Mouse (Mus musculus) T-helper 17 cell (primary cell): ENCODE results near the gene Rgl3.

Experiments
- in situ Hi-C, 2 experiments: fragments of 300-600 bp; cut with MboI, MseI; formaldehyde crosslinking; loops; 1 replicate in 1 of 2; 2 replicates in 1 of 2; pipeline ENCODE4 v1.15.1; 2025; ENCODE audit warnings: high pct_unique_total_duplicates in 2 of 2

Gene Rgl3

DNA sequence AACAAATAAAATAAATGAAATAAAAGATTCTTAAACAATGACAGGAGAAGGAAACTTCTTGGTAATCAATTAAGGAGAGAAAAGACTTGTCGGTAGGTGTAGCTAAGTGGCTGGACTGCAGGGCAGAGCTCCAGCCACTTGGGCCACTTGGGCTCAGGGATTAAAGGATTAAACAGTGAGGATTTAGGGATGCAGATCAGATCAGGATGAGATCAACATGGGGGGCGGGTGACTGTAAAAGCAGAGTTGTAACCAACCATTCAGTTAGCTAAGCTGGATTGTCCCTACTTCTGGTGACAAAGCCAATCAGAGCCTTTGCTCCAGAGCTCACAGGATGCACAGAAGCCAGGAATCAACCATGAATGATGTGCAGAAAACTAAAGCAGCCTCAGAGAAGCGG, 5.3 kb downstream of the Rgl3 start:
- in situ Hi-C loops, result no loop called here

DNA sequence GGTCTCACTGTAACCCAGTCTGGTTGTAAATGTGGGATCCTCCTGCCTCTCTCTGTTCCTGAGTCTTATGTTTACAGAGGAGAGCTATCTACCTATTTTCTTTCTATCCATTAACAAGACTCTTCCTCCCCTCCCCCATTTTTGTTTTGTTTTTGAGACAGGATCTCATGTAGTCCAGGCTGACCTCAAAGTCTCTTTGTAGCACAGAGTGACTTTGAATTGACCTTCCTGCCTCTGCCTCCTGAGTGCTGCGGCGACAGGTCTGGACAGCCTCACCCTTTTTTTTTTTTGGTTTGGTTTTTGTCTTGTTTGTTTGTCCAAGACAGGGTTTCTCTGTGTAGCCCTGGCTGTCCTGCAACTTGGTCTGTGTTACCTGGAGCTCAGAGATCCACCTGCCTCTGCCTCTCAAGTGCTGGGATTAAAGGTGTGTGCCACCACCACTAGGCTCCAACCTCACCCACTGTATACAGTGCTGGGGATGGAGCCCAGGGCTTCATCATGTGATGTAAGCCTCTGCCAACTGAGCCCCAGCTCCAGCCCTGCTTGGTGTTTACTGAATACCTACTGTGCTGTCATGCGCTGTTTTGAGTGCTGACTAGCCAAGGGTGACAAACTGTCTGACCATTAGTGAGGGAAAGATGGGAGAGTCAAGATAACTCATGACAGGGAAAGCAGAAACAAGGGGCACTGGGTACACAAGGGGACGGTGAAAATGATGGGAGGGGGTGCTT, 10.7 kb downstream of the Rgl3 start:
- in situ Hi-C loops, result loop anchor here in 1 of 2 experiments (5.0 kb wide), 1 partner anchor 84 kb away; no protein-coding TSS in a partner anchor

DNA sequence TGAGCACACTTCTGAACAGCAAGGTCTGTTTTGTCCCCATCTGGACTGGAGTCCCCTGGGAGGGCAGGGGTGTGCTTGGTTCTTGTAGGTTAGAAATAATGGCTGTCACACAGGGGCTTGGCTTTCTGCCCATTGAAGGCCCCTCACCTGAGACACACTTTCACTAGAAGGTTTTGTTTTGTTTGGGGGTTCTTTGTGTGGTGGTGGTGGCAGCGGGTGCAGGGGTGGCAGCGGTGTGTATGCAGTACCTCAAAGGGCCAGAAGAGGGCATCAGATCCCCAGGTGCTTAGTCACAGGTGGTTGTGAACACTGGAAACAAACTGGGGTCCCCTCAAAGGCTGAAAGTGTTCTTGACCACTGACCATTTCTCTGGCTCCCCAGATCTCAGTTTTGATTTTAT, 11.3 kb downstream of the Rgl3 start:
- in situ Hi-C loops, result loop anchor here in 1 of 2 experiments (5.0 kb wide), 1 partner anchor 84 kb away; no protein-coding TSS in a partner anchor

DNA sequence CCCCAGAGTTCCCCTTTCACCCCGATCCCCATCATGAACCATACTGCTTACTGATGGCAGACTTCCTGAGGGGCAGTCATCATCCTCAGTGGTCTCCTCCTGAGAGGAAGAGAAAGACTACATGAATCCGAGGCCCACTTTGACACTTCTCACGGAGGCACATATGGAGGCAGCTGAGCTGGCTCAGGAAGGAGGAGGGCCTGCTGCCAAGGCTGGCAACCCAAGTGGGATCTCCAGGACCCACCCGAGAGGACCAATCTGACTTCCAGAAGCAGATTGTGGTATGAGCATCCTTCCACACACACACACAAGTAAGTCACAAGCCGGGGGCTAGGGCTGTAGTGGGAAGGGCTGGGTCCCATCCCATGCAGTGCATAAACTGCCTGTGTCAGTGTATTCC, 11.9 kb downstream of the Rgl3 start:
- in situ Hi-C loops, result loop anchor here in 1 of 2 experiments (5.0 kb wide), 1 partner anchor 85 kb away; no protein-coding TSS in a partner anchor

DNA sequence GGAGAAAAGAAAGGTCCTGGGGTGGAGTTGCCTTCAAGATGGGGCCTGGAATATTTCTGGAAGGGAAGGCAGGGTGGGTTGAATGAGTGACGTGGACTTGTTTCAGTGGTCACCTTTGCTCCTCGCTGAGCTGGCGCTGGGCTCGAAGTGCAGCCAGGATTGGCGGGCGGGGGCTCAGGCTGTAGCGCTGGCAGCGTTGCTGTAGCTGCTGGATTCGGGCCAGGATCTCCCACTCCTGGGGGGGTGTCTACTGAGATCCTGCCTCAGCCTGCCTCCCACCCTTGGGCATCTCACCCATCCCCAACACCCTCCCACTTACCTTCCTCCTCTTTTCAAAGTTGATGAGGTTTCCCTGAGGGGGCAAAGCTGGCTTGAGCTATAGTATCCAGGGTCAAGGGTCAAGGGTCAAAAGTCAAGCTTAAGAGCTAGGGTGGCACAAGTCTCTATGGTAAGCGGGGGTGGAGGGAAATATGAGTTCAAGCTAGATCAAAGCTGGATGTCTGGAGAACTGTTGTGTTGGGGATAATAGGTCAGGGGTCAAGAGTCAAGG, 12.5 kb downstream of the Rgl3 start:
- in situ Hi-C loops, result loop anchor here in 1 of 2 experiments (5.0 kb wide), 1 partner anchor 86 kb away; no protein-coding TSS in a partner anchor

DNA sequence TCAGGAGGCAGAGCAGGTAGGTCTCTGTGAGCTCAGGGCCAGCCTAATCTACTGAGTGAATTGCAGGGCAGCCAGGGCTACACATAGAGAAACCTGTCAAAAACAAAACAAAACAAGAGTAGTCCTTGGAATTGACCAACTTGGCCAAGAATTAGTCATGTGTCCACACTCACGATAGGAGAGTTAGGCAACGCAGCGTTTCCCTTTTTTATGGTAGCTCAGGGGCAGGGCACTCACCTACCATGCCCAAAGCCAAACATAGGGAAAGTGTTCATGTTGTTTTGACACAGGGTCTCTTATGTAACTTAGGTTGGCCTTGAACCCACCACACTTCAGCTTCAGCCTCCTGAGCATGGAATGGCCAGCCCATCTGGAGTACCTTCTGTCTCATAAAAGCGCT, 19.9 kb downstream of the Rgl3 start:
- in situ Hi-C loops, result no loop called here

DNA sequence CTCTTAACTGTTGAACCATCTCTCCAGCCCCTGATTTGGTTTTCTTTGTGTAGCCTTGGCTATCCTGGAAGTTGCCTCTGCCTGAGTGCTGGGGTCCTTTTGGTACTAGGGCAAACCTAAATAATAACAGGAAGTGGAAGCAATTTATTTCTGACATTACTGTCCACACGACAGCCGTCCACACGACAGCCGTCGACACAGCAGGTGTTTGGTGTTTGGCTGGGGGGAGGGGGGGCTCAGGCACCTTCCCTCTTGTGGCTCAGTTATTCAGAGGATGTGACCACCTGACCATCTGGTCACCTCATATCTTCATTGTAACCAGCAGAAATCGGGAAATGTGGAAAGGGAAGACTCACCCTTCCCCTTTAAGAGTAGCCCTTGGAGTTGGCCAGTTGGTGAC, 20.4 kb downstream of the Rgl3 start:
- in situ Hi-C loops, result no loop called here

DNA sequence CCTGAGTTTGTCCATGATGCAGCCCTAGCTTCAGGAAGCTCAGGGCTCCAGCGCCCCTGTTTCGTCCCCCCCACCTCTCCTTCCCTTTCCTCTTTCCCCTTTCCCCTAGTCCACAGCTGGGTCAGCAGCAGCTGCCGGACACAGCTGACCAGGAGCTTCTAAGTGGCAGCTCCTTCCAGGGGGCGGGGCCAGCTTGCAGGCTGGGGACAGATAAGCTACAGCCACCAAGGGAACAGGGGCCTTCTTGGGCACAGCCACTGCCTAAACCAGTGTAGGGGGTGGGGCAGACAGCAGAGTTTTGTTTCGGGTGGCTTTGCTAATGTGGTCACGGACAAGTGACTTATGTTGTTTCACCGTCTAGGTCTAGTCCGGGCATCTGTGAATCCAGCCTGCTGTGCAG, 25.8 kb downstream of the Rgl3 start, which contains the start of gene Epor:
TSS of gene Epor (minus strand) at position 90 of the 400 bp plus-strand sequence.
- in situ Hi-C loops, result no loop called here

DNA sequence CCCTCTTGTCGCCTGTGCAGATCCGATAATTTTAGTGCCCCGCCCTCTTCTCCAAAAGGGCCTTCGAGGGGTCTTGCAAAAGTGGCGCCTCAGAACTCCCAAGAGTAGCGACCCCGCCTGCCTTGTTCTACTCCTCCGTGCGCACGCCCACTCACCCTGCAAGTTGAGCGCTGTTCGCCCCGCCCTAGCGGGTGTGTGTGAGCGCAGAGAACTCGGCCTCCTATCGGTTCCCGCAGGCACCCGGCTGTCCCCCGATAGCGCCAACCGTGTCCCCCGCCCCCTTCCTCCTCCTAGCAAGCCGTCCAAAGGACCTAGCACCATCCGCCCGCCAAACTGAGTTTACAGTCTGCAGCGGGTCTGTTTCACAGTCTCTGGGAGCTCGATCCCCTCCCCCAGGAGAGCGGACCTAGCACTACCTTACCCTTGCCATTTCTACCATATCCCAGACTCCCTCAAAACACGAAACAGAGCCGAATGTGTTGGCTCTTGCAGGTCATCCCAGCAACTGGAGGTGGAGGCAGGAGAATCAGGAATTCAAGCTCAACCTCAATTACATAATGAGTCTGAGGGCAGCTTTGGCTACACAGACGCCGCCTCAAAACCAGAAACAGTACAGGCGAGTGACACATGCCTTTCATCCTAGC, 26.7 kb downstream of the Rgl3 start:
- in situ Hi-C loops, result no loop called here

DNA sequence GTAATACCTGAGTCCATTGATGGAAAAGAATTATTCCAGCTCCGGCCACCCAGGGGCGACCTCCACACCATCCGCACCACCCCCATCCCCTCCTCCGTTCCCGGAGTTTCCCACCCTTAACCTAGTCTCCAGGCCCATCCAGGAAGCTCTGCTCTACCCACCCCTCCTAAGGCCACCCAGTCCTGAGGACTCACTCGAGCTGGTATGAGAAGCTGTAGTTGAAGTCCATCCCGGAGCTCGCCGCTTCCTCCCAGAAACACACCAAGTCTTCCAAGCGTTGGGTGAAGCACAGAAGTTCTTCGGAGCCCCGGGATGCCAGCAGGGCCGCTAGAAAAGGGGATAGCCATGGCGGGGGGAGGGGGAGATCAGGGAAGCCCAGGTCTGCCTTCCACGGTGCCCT, 27.2 kb downstream of the Rgl3 start:
- in situ Hi-C loops, result no loop called here

DNA sequence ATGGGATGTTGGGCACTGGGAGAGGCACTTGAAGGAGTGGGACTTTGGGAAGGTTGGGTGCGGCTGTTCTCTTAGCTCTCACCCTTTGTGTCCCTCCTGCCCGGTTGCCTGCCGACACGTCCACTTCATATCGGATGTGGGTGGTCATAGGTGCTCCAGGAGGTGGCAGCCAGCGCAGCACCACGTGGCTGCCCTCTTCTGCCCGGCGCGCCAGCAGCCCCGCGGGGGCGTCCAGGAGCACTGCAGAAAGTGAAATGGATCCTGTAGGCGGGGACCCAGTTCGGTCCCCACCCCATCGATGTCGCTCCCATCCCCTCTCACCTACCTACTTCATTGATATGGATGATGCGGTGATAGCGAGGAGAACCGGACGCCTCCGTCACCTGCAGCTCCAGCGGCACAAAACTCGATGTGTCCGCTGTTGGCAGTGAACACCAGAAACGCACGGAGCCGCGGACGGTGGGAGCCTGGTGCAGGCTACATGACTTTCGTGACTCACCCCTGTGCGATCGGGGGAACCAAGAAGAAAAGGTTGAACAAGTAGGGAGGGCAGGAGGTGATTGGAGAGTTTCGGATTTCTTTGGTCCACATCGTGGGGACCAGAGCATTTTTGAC, 27.8 kb downstream of the Rgl3 start:
- in situ Hi-C loops, result no loop called here

DNA sequence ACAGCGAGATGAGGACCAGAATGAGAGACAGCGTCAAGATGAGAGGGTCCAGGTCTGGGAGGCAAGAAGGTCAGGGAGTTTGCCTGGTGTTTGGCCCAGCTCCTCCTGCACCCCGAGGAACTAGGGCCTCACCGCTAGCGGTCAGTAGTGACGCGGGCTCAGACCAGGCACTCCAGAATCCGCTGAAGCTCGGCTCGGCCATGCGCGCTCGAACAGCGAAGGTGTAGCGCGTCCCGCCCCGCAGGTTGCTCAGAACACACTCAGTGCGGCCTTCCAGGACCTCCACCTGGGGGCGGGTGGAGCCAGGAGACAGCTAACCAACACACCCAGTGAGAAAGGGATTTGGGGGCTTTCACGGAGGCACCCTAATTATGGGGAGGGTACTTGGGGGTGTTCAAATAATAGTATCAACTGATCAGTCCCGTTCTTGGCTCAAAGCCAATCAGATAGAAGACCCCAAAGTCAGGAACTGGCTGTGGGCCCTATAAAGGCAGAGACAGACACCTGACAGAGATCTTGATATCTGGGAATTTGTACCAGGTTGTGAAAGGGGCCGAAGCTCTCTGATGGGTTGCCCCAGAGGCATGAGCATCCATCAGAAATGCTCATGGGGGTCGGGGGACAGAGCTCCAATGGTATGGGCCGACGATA, 28.6 kb downstream of the Rgl3 start:
- in situ Hi-C loops, result no loop called here

DNA sequence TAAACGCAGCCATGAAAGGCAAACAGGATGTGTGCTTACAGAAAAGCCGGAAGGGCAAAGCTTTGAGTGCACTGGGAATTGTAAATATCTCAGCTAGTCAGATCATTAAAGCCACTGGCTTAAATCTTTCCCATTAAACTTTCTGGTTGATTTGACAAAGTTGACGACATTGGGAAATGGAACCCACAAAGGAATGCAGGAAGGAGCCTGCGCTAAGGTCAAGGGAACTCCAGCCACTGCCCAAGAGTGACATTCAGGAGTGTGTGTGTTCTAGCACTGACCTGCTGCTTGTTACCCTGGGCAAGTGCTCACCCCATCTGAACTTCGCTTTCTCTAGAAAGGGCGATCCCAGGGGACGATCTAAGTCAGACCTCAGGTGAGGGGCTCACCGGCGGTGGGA, 29.1 kb downstream of the Rgl3 start:
- in situ Hi-C loops, result no loop called here

DNA sequence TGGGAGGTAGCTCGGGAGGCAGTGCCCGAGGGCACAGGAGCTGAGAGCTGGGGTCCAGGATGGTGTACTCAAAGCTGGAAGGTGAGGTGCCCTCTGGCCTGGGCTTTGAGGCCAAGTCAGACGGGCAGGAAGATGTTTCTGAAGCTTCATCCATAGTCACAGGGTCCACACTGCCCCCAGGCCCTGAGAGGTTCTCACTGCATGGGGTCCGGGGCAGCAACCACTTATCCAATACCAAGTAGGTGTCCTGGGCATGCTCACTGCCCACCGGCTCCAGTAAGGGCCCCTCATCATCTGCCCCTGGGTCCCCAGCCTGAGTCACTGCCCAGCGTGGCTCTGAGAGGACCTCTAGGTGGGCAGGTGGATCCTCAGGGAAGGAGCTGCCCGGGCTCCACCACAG, 30.0 kb downstream of the Rgl3 start:
- in situ Hi-C loops, result no loop called here

DNA sequence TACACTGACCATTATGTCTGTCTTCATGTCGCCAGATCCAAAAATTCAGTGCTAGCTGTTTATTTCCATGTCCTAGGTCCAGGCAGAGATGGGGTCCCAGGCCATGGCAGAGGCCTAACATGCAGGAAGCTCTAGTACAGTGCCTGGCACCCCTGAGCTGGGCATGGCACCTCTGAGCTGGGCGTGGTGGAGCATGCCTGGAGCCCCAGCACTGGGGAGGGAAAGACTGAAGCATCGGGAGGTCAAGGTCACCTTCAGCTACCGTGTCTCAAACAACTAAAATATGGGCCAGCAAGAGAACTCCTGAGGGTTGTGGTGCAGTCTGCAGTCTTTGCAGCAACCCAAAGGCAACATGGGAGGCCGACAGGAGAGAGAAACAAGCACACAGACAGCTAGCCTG, 30.9 kb downstream of the Rgl3 start:
- in situ Hi-C loops, result no loop called here

DNA sequence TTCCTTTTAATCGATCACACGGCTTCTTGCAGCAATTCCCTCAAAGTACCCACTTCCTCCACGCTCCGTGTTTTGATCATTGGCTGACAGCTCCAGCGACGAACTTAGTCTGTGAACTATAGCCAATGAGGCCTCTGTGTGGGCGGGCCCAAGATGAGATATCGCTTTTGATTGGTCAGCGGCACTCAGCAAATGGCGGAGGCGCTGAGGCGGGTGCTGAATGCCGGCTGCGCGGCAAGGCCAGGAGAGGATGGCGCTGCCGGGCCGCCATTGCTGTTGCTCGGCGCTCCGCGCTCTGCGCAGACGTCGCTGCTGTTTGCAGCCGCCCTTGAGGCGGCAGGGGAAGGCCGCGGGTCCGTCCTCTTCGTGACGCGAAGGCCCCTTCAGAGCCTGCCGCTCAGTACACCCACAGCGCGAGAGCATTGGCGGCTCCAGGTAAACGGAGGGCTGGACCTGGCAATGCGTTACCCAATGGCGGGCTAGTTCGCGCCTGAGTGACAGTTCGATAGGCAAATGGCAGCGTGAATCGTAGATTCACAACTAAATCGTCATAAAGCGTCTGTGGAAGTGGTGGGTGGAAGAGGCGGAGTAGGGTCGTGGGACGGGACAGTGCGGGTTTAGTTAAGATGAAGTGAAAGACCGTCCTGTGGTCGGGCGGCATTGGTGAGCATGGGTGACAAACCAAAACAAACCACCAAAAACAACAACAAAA, 33.5 kb downstream of the Rgl3 start, which contains the start of gene Swsap1:
TSS of gene Swsap1 (plus strand) at position 186 of the 712 bp plus-strand sequence.
- in situ Hi-C loops, result no loop called here

DNA sequence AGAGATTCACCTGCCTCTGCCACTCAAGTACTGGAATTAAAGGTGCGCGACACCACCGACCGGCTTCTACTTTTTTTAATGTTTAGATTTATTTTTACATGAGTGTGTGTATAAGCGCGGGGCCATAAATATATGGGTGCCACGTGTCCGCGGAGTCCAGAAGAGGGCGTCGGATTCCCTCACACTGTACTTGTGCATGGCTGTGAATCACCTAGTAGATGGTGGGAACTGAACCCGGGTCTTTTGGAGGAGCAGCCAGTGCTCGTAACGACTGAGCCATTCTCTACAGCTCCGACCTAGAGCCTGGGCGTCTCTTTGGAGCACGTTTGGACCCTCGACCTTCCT, 34.0 kb downstream of the Rgl3 start:
- in situ Hi-C loops, result no loop called here

DNA sequence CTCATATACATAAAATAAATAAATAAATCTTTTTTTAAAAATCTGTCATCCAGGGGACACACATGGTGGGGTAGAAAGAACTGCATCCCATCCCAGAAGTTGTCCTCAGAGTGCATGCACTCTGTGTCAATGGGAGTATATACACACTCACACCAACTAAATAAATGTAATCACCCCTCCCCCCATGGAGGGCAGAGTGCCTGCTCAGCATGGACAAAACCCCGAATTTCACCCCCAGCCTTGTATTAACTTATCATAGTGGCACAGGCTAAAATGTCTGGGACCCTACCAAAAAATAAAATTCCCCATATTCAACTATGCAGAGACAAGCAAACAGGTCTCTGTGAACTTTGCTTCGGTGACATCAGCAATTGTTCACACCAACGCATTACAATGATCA, 34.6 kb downstream of the Rgl3 start:
- in situ Hi-C loops, result no loop called here

DNA sequence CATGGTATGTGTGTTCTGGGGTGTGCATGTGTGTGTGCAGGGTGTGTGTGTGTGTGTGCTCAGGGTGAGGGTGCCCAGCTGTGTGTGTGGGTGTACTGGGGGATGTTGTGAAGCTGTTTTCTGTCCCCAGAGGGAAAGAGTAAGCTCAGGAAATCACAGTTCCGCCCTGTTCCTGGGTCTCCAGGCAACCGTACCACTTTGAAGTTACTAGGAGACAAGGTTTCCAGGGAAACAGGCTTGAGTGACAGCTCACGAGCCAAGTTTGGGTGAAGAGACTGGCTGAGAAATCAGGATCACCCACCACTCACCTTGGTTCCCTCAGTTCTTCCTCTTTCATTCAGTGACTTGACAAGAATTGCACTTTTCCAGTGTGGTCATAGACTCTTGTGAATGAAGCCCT, 35.6 kb downstream of the Rgl3 start:
- in situ Hi-C loops, result no loop called here

DNA sequence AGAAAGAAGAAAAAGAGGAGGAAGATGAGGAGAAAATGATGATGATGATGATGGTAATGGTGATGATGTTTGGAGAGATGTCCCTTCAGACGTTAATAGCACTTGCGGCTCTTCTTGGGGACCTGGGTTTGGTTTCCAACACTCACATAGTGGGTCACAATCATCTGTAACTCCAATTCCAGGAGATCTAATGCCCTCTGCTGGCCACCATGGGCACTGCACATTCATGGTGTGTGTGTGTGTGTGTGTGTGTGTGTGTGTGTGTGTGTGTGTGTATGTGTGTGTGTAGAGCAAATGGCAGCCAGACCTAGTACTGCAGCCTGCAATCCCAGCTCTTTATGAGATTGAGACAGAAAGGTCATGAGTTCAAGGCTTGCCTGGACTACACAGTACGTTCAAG, 37.3 kb downstream of the Rgl3 start:
- in situ Hi-C loops, result no loop called here

DNA sequence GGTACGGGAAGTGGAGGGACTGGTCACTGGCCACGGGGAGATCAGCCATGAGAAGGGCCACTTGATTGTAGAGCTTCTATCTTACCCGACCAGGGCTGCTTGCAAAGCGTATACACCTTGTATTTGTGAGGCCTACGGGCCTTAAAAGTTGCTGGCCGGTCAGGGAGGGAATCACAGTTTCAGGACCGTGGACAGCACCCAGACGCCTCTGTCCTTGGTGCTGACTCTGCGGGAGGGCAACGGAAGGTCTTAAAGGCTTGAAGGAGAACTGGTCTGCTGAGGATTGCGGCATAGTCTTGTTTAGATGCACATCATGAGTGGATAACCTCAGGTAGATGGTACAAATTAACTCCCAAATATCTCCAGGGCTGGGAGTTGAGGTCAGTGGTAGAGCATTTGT, 38.9 kb downstream of the Rgl3 start:
- in situ Hi-C loops, result no loop called here
